8 mouse cellular contexts compared by ENCODE assay signal in the genomic region with DNA sequence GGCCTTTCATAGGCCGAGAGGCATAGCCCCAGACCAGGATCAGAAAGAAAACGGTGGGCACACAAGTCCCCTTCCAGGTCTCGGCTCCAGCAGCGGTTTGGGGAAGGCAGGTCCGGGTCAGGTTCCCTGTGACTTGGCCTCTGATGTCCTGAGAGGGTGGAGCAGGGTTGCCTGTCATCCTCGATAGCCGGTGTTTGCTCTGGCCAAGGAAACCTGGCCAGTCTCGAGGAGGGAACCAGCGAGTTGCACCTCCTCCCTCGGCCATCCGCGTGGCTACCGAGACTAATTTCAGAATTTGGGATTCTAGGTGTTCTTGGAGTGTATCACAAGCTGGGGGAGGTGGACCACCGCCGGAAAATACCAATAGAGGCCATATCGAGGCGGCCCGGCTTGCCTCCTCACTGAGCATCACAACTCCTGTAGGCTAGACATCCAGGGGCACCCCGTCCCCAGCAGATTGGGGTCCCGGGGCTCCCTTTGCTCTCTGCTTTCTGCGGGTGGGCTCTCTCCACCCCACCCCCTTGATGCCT. TPM values are rescaled to one million over a fixed set of nuclear protein-coding genes. Genes with fewer than 3 reads are reported as not detected.
A peak's percentile ranks its signal among the peaks of the same experiment; 100 is the strongest.
DNase-seq lines count a peak whose midpoint lies in the region; ATAC-seq and TF ChIP-seq lines count a peak whose summit lies in the region.

No protein-coding gene starts in this region.

- H3K9me3 ChIP-seq in ES-E14 (ENCODE audit: control insufficient read depth, insufficient read depth, low read depth, low read length) = no peaks in the 10 kb centered on the region
- no peaks in the 10 kb centered on the region for H3K9me3 ChIP-seq in embryonic facial prominence, embryonic 14.5 days (ENCODE audit: control insufficient read depth, low read length)
- no peaks in the 10 kb centered on the region for H3K9me3 ChIP-seq in hindbrain, embryonic 11.5 days (ENCODE audit: control insufficient read depth, low read length)
- H3K9me3 ChIP-seq in liver, embryonic 11.5 days (ENCODE audit: control insufficient read depth, low read length) = no peaks in the 10 kb centered on the region
- H3K9me3 ChIP-seq in neural tube, embryonic 12.5 days = no peaks in the 10 kb centered on the region

- ATAC-seq in embryonic facial prominence, embryonic 14.5 days (ENCODE audit: low read depth) = 0 out of 2 replicates have a peak, but pooled peaks have one; percentile 13
- peak; percentile 43 for ATAC-seq in hindbrain, embryonic 11.5 days (ENCODE audit: low FRiP score)
- ATAC-seq in liver, embryonic 11.5 days (replicated peaks; ENCODE audit: low FRiP score) = 0 out of 2 replicates have a peak, but pooled peaks have one; percentile 11
- peak; percentile 15 for ATAC-seq in neural tube, embryonic 12.5 days (ENCODE audit: low FRiP score, low read depth)

- under 1% methylated on average over 20 of the region's 21 CpGs for WGBS in embryonic facial prominence, embryonic 14.5 days
- WGBS in hindbrain, embryonic 11.5 days = under 1% methylated on average over 21 of the region's 21 CpGs
- 1% methylated on average over 21 of the region's 21 CpGs for WGBS in liver, embryonic 11.5 days
- 1% methylated on average over 21 of the region's 21 CpGs for WGBS in neural tube, embryonic 12.5 days

- H3K4me2 ChIP-seq in embryonic facial prominence, embryonic 14.5 days (ENCODE audit: low read depth, low read length) = peak overlapping the region; percentile 97
- H3K4me2 ChIP-seq in hindbrain, embryonic 11.5 days (replicated peaks; ENCODE audit: low read depth, low read length) = peak overlapping the region; percentile 90
- peak overlapping the region; percentile 90 for H3K4me2 ChIP-seq in liver, embryonic 11.5 days
- peak overlapping the region; percentile 99 for H3K4me2 ChIP-seq in neural tube, embryonic 12.5 days (replicated peaks)

- in situ Hi-C loops in ES-E14 (cut with MboI; ENCODE audit: low sequenced_read_pairs in 2 of 2, unreplicated experiment in 2 of 2) = no loop called here

- H3K9ac ChIP-seq in ES-E14 (ENCODE audit: insufficient read depth, low read depth, low read length, poor library complexity, severe bottlenecking) = 0 out of 2 replicates have a peak overlapping the region, but pooled peaks have one; percentile 16
- peak overlapping the region; percentile 91 for H3K9ac ChIP-seq in embryonic facial prominence, embryonic 14.5 days (ENCODE audit: low read depth, low read length)
- H3K9ac ChIP-seq in hindbrain, embryonic 11.5 days (ENCODE audit: low read depth, low read length) = peak overlapping the region; percentile 42
- H3K9ac ChIP-seq in liver, embryonic 11.5 days (ENCODE audit: low read depth, low read length) = peak overlapping the region; percentile 81
- peak overlapping the region; percentile 72 for H3K9ac ChIP-seq in neural tube, embryonic 12.5 days

- no peaks in the 10 kb centered on the region for H3K36me3 ChIP-seq in ES-E14 (ENCODE audit: control insufficient read depth, insufficient read depth, low read length, poor library complexity, severe bottlenecking)
- H3K36me3 ChIP-seq in embryonic facial prominence, embryonic 14.5 days (ENCODE audit: control insufficient read depth, insufficient read depth, low read length) = peaks cover 37% of the 10 kb centered on the region
- H3K36me3 ChIP-seq in hindbrain, embryonic 11.5 days (ENCODE audit: control insufficient read depth, insufficient read depth, low read length) = no peaks in the 10 kb centered on the region
- H3K36me3 ChIP-seq in liver, embryonic 11.5 days (ENCODE audit: control insufficient read depth, insufficient read depth, low read length) = no peaks in the 10 kb centered on the region; the same call in 1 of the 2 replicates
- H3K36me3 ChIP-seq in neural tube, embryonic 12.5 days = no peaks in the 10 kb centered on the region

- peak; percentile 54 for DNase-seq in adrenal gland, postnatal 10 days
- no peak for DNase-seq in adrenal gland, postnatal 4 days (ENCODE audit: low spot score in 2 of 2)
- no peak for DNase-seq in ES-E14 (ENCODE audit: low read depth, low spot score)
- DNase-seq in embryonic facial prominence, embryonic 14.5 days (ENCODE audit: low spot score) = no peak
- peak; percentile 58 for DNase-seq in hindbrain, embryonic 11.5 days (ENCODE audit: low spot score)
- DNase-seq in liver, embryonic 11.5 days (ENCODE audit: low spot score) = peak; percentile 62
- DNase-seq in frontal cortex, postnatal 10 days (ENCODE audit: low spot score in 2 of 2) = no peak

- H3K4me3 ChIP-seq in ES-E14 (ENCODE audit: insufficient read depth in 1 of 2, low read depth in 1 of 2, low read length in 2 of 2, poor library complexity in 1 of 2, severe bottlenecking in 1 of 2) = peak overlapping the region; percentile 50 to 57
- H3K4me3 ChIP-seq in embryonic facial prominence, embryonic 14.5 days (ENCODE audit: low read depth, low read length) = peak overlapping the region; percentile 78
- H3K4me3 ChIP-seq in hindbrain, embryonic 11.5 days (ENCODE audit: low read depth, low read length) = peak overlapping the region; percentile 46
- H3K4me3 ChIP-seq in liver, embryonic 11.5 days (ENCODE audit: low read depth, low read length) = peak overlapping the region; percentile 72
- H3K4me3 ChIP-seq in neural tube, embryonic 12.5 days = peak overlapping the region; percentile 58

- peaks cover 1 to 4% of the 10 kb centered on the region in 2 experiments; a peak in 1 of 4 replicates for H3K4me1 ChIP-seq in ES-E14 (ENCODE audit: control insufficient read depth in 2 of 2, insufficient read depth in 2 of 2, low read length in 2 of 2, poor library complexity in 1 of 2)
- H3K4me1 ChIP-seq in embryonic facial prominence, embryonic 14.5 days (ENCODE audit: control insufficient read depth, insufficient read depth, low read length) = peaks cover 55% of the 10 kb centered on the region
- peaks cover 10% of the 10 kb centered on the region; the same call in 1 of the 2 replicates for H3K4me1 ChIP-seq in hindbrain, embryonic 11.5 days (replicated peaks; ENCODE audit: control insufficient read depth, insufficient read depth, low read length)
- peaks cover 38% of the 10 kb centered on the region for H3K4me1 ChIP-seq in liver, embryonic 11.5 days (replicated peaks; ENCODE audit: control insufficient read depth, insufficient read depth, low read length)
- peaks cover 31% of the 10 kb centered on the region for H3K4me1 ChIP-seq in neural tube, embryonic 12.5 days

- H3K27ac ChIP-seq in ES-E14 (ENCODE audit: insufficient read depth, low read depth, low read length, poor library complexity, severe bottlenecking) = no peak overlapping the region
- peak overlapping the region; percentile 97 for H3K27ac ChIP-seq in embryonic facial prominence, embryonic 14.5 days (replicated peaks; ENCODE audit: low read depth, low read length)
- no peak overlapping the region for H3K27ac ChIP-seq in hindbrain, embryonic 11.5 days (ENCODE audit: low read depth, low read length)
- H3K27ac ChIP-seq in liver, embryonic 11.5 days (ENCODE audit: low read depth, low read length) = no peak overlapping the region
- no peak overlapping the region for H3K27ac ChIP-seq in neural tube, embryonic 12.5 days

- H3K27me3 ChIP-seq in embryonic facial prominence, embryonic 14.5 days (replicated peaks; ENCODE audit: control insufficient read depth, insufficient read depth, low read length) = 0 out of 2 replicates have a peak, but pooled peaks cover 8% of the 10 kb centered on the region
- peaks cover 14% of the 10 kb centered on the region for H3K27me3 ChIP-seq in hindbrain, embryonic 11.5 days (ENCODE audit: control insufficient read depth, insufficient read depth, low read length)
- H3K27me3 ChIP-seq in liver, embryonic 11.5 days (replicated peaks; ENCODE audit: control insufficient read depth, insufficient read depth, low read length) = peaks cover 22% of the 10 kb centered on the region
- peaks cover 29% of the 10 kb centered on the region for H3K27me3 ChIP-seq in neural tube, embryonic 12.5 days (replicated peaks)

TF ChIP-seq in ES-E14, 5 proteins besides CTCF, POLR2A, EP300 and RAD21:
- TF ChIP-seq ZC3H11A (IDR thresholded peaks at IDR 0.05; ENCODE audit: borderline replicate concordance, low read depth, low read length) = no peak
- no peak for TF ChIP-seq ZNF384 (IDR thresholded peaks at IDR 0.05; ENCODE audit: low read depth, low read length)
- no peak for TF ChIP-seq HCFC1 (IDR thresholded peaks at IDR 0.05; ENCODE audit: borderline replicate concordance, insufficient read depth, low read length)
- no peak for TF ChIP-seq CHD2 (IDR thresholded peaks at IDR 0.05; ENCODE audit: low read depth, low read length)
- no peak for TF ChIP-seq MAFK (IDR thresholded peaks at IDR 0.05; ENCODE audit: insufficient read depth, low read depth, low read length)

RNA-seq across cellular contexts. Expression of a gene that starts 1.3 kb away (rescaled TPM):
- total RNA-seq in adrenal gland, postnatal 10 days (2021) = 10 to 100 TPM; 59.2 to 73.0 TPM
- total RNA-seq in adrenal gland, postnatal 4 days (2021) = 10 to 100 TPM; 73.5 to 77.8 TPM
- 2.8 and 3.3 TPM in 2 replicates for total RNA-seq in ES-E14 (2012; rRNA removed)
- polyA plus RNA-seq in embryonic facial prominence, embryonic 14.5 days (2014; fragmentation: Nextera tagmentation; extraction: Ambion mirVana) = 7.4 and 7.6 TPM in 2 replicates
- 2.9 and 4.3 TPM in 2 replicates for polyA plus RNA-seq in hindbrain, embryonic 11.5 days (2014; fragmentation: Nextera tagmentation; extraction: Ambion mirVana)
- polyA plus RNA-seq in liver, embryonic 11.5 days (2014; fragmentation: Nextera tagmentation; extraction: Ambion mirVana) = 4.1 and 4.3 TPM in 2 replicates
- polyA plus RNA-seq in neural tube, embryonic 12.5 days (2016; fragmentation: Nextera tagmentation; extraction: Ambion mirVana) = 5.4 and 5.5 TPM in 2 replicates

Comparison
In these comparisons a context has a peak if more than half of its experiments do, and no peak if none do; other contexts are left out.
1. DNase-seq: peak in adrenal gland, postnatal 10 days (single experiment), hindbrain, embryonic 11.5 days (single experiment) and liver, embryonic 11.5 days (single experiment); none in adrenal gland, postnatal 4 days (0 of 2), ES-E14 (single experiment), embryonic facial prominence, embryonic 14.5 days (single experiment) and frontal cortex, postnatal 10 days (0 of 2).
2. H3K9ac ChIP-seq: peak in every context shown above with its lines; median percentile 91 in embryonic facial prominence, embryonic 14.5 days; 81 in liver, embryonic 11.5 days; 72 in neural tube, embryonic 12.5 days; 42 in hindbrain, embryonic 11.5 days; 16 in ES-E14.
3. Peak in every context shown above with its lines, with median percentiles within 50 percentile points of each other: H3K4me3 ChIP-seq, ATAC-seq and H3K4me2 ChIP-seq.